Mouse (Mus musculus): ENCODE measurements around the gene Gm10490.
"Not testable (repeated sequence)": the region's sequence is repeated elsewhere in the genome, so short reads cannot be mapped to it uniquely, and the experiment has no call there.

Gene Gm10490

DNA sequence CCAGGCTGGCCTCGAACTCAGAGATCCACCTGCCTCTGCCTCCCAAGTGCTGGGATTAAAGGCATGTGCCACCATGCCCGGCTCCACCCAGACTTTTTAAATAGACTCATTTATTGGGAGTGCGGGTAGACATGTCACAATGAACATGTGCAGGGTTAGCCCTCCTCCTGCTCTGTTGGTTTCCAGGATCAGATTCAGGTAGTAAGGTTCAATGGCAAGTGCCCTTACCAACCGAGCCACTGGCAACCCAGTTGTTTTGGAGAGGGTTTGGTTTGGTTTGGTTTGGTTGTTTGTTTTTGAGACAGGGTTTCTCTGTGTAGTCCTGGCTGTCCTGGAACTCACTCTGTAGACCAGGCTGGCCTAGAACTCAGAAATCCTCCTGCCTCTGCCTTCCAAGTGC lies at the start of gene Gm10490:
Gm10490 (plus strand) TSS at position 301 of the 400 bp plus-strand sequence.
- not testable (repeated sequence) for DNase-seq

DNA sequence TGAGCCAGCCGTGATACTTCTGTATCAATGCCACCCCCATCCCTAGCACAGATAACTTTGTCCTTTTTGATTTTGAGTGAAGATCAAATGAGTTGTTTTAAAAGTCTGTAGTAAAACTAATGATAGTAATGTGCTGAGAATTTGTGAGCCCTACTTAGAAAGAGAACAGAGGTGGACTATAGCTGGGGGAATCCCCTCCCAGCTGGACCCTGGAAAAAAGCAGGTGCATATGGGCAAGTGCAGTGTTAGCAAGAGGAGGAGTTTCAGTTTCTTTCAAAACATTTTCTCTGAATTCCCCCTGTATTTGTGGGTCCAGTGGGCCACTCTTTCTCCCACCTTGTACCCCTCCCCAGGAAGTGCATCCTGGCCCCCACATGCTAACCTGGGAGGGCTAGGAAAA lies 46.2 kb upstream of the Gm10490 start:
- no peak for DNase-seq

DNA sequence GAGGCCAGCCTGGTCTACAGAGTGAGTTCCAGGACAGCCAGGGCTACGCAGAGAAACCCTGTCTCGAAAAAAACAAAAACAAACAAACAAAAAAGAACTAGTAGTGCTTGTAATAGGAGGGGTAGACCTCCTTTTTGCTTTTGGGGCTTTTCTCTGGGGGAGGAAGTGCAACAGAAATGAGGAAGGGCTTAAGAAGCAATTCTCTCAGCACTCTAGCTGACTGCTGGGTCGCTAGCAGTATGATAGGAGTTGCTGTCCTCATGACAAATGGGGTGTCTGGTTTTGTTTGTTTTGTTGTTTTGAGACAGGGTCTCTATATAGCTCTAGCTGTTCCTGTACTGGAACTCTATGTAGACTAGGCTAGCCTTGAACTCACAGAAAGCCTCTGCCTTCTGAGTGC lies 44.8 kb upstream of the Gm10490 start:
- no peak for DNase-seq

DNA sequence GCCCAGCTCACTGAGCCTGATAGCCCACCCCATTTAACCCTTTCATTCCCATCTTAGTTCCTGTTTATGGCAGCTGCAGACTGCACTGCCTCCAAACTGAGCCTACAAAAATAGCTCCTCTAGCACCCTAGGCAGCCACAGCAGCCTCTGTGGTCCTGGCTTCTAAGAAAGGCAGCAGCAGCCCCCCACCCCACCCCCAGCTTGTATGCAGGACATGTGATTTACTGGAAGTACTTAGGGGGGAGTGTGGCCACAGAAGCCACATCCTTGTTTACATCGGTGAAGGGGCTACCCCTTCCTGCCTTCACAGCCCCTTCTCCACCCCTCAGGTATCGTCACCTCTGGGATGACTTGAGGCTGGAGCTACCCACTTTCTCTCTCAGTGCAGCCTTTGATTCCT lies 44.0 kb upstream of the Gm10490 start:
- DNase-seq, result no peak

DNA sequence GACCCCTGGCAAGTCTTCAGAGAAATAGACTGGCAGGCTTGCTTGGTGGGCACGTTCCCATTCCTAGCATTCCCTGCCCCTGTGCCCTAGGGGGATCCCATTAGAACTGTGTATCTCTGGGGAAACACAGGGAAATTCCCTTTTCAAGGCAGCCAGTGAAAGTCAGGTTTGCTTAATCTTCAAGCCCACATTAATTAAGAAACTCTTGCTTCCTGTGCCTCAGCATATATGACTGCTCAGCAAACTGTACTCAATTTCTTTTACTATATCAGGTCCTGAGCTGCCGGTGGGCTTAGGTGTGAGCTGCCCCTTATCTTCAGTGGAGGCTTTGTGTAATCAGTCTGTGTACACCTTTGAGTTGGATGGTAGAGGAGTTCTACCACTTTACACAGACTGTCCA lies 43.6 kb upstream of the Gm10490 start:
- no peak for DNase-seq

DNA sequence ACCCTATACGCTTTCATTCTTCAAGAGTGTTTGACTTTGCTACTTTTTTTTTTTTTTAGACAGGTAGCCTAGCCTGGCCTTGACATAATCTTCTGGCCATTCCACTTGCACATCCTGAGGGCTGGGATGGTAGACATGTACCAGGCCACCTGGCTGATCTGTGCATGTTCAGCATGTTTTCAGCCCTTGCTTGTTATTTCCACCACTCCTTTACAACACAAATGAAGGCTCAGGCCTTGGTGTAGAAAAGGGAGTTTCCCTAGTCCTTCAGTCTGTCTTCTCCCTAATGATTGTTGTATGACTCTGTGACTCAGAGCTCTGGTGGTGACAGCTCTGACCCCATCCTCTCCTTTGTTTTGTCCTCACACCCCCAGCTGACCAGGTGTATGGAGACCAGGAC lies 42.2 kb upstream of the Gm10490 start:
- no peak for DNase-seq

DNA sequence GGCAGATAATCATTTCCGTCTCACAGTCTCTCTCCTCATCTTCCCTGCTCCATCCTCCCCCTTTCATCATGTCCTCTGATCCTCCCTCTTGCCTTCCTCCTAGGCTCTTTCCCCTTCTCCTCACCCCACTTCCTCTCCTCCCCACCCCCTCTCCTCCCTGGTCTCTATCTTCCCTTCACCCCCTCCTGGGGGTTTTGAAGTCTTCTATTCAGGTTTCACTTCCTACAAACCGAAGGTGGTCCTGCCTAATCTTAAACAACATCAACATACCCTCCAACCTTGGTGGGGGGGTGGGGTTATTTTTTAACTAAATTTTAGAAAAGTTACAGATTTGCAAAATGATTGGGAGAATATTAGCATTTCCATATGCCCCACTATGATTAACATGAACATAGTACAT lies 40.8 kb upstream of the Gm10490 start:
- no peak for DNase-seq

DNA sequence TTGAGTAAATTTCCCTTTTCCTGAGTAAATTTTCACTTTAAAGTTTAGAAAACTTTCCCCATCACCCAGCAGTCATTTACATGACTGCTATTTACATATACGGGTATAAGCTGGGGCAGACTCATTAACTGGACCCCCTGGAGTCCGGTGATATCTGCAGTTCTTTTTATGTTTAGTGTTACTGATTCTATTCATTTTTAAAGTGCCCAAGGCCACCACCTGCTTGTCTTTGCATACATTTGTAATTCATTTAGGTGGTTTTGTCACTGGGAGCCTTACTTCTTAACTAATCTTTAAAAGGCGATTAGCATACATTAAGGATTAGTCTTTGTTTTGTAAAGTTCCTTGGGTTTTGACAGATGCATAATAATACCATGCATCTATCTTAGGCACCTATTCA lies 39.5 kb upstream of the Gm10490 start:
- no peak for DNase-seq

DNA sequence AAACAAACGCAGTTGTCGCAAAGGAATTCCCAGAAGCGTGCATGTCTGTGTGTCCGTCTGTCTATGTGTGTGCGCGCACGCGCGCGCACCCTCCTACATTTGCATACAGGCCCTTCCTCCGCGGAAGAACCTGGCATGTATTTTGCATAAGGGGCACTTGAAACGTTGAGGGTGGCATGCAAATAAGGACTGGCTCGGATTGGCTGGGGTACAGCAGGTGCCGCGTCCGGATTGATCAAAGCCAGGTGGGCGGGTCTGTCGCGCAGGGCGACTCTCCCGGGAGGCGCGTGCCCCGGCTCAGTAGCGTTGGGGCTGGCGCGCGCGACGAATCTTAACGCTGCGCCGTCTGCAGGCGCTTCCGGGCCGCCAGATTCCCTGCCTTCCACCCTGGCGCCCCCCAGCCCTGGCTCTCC lies 31.3 kb upstream of the Gm10490 start, which contains the start of gene Pim2:
Pim2 (plus strand) TSS at position 256 of the 413 bp plus-strand sequence.
- DNase-seq, result peak; percentile 81

DNA sequence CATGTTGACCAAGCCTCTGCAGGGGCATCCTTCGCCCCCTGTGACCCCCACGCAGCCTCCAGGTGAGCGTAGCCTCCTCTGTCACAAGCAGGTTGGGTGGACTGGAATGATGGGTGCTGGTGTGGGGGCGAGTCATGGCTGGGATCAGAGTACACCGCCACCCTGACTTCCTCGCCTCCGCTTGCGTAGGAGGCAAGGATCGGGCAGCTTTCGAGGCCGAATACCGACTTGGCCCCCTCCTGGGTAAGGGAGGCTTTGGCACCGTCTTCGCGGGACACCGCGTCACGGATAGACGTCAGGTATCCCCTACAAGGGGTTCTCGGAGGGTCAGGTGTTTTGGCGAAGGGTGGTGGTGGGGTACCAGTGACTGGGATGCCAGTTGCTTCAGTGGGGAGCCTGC lies 30.8 kb upstream of the Gm10490 start:
- DNase-seq, result peak; percentile 44

DNA sequence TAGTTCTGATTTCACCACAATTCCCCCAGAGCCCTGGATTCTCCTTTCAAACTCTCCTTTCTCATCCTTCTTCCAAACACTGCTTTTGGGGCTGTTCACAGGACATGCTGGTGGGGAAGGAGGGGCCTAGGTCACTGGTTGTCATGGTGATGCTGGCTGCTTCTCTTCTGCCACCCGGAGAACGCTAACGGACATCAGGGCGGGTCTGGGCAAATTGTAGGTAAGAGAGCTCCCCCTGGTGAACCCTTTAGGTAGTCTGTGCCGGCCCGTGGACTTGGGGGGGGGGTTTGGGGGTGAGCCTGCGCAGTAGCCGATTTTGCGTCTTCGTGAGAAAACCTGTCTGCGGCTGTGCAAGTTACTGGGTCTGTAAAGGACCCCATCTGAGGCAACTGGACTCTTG lies 29.5 kb upstream of the Gm10490 start:
- DNase-seq, result peak; percentile 68

DNA sequence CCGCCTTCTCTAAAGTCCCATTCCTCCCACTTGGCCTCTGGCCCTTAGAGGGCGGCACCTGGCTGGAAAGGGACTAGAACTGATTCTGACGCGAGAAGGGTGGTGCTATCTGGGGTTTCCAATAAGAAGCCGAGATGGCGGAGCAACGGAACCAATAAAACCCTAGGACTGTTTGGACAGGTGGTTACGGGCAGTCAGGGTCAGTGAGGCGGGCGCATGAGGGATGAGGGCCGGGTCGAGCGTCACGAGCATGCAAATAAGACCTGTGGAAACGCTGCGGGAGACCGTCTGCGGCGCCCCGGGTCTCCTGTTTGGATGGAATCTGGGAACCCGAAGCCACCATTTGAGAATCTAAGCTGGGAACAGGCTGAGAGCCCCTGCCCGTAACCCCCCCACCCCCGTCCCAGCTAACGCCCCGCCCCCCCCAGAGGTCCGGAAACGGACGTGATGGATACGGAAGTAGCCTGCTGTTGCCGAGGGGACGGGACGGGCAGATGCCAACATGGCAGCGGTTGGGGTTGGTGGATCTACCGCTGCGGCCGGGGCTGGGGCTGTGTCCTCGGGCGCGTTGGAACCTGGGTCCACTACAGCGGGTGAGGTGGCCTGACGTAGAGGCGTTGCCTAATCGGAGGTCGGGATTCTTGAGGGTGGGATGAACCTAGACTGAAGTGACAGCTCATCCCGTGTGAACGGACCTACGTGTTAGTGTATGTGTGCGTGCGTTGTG lies 25.3 kb upstream of the Gm10490 start, which contains the start of gene Slc35a2:
Slc35a2 (plus strand) TSS at position 188 of the 727 bp plus-strand sequence.
- peak; percentile 79 for DNase-seq

DNA sequence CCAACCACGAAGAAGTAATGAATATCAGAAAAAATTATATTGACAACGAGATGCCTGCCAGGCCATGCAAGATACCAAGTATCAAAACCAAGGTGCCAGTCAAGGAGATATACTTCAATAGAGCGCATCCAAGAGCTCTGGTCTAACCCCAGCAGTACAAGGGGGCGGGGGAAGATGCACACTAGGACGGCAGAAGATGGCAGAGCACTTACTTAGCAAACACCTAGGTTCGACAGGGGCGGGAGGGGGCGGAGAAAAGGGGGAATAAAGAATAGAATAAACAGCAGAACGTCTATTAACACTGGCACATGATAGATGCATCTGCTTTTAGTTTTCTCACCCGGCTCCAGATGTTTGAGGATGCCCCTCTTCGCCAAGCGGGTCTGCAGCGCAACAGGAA lies 11.1 kb upstream of the Gm10490 start:
- no peak for DNase-seq

DNA sequence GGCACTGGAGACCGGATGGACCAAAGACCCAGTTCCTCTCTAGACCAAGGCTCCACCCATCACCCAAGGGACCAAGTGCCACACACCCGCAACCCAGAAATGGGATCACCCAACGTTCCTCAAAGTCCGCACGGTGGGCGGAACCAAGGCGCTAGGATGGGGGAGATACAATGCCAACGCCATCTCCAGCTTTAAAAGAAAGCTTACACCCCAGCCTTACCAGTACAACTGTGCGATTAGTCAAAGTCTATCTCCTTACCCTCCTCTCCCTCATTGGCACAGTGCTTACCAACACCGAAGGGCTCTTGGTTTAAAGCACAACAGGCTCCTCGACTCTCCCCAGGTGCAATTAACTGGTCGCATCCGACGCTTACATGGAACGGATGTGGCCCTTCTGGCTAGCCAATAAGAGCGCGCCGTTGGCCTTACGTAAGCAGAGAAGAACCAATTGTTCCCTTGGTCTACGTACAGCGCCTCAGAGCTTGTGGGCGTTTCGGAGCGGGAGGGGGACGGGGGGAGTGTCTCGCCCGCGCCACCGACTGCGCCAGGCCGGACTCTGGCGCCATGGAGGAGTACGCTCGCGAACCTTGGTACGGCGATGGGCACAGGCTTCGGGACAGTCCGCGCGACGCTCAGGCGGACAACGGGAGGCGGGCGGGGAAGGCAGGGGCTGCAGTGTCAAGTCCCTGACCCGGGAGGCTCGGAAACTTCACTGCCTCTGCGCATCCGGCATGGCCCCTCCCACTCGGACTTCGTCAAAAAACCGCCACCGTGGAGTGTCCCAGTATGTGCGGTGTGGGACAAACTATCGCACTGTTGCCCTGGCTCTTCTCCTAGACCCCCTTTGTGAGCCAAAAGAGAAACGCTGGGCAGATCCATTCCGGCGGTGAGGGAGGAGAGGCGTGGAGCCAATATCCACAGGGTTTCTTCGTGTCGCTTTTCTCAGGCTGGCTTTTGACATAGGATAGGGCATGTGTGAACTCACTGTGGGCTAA lies 10.2 kb upstream of the Gm10490 start, which contains the start of the genes Pqbp1 and Timm17b:
Pqbp1 (minus strand) TSS at position 390 of the 995 bp plus-strand sequence.
Timm17b (plus strand) TSS at position 478 of the 995 bp plus-strand sequence.
- peak; percentile 78 for DNase-seq

DNA sequence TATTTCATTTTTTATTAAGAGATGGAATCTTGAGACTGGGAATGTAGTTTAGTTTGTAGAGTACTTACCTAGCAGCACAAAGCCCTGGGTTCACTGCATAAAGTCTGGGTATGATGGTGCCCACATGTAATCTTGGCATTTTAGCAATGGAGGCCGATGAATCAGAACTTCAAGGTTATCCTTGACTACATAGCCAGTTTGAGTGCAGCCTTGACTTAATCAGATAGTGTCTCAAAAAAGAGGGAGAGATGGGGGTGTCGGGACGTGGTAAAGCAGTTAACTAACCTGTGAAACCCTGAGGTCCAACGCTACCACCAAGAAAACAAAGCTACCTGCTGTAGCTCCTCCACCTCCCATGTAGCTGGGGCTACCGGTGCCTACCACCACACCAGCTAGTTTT lies 4.9 kb upstream of the Gm10490 start:
- no peak for DNase-seq

DNA sequence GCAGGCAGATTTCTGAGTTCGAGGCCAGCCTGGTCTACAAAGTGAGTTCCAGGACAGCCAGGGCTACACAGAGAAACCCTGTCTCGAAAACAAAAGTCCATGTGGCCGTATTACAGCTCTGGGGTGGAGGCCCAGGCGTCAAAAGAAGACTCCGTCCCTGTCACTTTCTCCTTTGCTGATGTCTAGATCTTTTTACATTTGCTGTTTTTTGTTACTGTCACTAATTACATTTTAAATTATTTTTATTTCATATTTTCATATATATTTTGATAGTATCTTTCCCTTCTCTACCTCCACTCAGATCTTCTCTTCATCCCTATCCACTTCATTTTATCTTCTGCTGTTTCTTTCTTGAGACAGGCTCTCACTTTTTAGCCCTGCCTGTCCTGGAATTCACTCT lies 1.6 kb upstream of the Gm10490 start, which contains the start of gene Gm10491:
Gm10491 (minus strand) TSS at position 101 of the 400 bp plus-strand sequence.
- no peak for DNase-seq

DNA sequence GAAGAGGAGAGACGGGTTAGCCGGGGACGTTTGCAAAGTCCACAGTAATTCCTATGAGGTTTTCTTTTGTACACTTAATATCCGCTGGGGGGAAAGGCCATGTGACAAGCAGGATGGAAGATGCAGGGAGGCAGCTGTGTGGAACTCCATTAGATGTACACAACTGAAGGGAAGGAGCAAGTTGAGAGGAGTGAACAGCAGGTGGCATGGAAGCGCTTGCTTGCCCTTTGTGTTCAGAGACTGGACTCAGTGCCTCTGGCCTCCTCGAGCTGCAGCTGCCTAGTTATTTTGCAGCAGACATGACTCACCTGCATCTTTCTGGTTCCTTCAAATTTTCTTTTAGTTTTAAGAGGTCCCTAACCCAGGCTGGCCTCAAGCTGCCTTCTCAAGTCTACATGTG lies 1.1 kb downstream of the Gm10490 start:
- no peak for DNase-seq

DNA sequence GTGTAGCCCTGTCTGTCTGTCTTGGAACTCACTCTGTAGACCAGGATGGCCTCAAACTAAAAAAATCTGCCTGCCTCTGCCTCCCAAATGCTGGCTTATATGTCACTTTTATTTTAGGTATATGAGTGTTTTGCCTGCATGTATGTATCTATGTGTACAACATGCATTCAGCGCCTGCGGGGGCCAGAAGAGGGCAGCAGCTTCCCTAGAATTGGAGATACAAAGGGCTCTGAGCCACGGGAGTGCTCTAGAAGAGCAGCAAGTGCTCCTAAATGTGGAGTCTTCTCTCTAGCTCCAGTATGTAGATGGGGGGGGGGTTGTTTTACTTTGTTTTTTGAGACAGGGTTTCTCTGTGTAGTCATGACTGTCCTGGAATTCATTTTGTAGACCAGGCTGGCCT lies 6.3 kb downstream of the Gm10490 start:
- not testable (repeated sequence) for DNase-seq

DNA sequence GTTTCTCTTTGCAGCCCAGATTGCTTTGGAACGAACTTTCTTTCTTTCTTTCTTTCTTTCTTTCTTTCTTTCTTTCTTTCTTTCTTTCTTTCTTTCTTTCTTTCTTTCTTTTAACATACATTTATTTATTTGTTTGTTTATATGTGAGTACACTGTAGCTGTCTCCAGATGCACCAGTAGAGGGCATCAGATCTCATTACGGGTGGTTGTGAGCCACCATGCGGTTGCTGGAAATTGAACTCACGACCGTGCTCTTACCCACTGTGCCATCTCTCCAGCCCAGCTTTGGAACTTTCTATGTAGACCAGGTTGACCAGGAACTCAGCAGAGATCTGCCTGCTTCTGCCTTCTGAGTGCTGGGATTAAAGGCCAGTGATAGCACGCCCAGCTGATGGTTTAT lies 8.6 kb downstream of the Gm10490 start:
- DNase-seq, result not testable (repeated sequence)

DNA sequence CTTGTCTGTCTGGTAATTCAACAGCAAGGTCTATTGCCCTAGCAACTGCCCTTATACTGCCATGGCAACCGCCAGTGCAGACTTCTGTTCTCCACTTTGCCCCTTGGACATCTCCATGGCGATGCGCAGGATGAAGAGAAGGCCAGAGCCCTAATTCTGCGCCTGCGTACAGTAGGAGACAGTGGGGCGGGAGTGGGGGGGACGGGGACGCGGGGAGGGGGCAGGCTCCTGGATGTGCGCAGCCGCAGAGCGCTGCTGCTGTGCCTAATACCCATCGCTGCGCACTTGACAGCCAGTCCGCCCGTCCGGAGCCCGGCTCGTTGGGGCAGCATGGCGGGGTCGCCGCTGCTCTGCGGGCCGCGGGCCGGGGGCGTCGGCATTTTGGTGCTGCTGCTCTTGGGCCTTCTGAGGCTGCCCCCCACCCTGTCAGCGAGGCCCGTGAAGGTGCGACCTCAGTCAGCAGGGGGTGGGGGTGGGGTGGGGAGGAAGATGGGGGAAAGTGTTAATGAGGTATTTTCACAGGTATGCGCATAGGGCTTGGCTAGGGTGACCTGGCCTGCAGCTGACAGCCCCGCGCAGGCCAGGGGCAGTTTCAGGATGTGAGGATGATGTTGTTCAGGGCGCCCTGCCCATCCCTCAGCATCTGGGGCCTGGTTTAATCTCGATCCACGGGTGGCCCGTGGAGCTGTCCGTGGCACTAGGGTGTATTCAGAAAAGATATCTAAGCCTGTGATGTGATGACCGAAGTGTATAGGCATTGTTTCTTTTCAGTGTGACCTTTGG lies 10.4 kb downstream of the Gm10490 start, which contains the start of gene Pcsk1n:
Pcsk1n (plus strand) TSS at position 222 of the 783 bp plus-strand sequence.
- peak; percentile 56 for DNase-seq

DNA sequence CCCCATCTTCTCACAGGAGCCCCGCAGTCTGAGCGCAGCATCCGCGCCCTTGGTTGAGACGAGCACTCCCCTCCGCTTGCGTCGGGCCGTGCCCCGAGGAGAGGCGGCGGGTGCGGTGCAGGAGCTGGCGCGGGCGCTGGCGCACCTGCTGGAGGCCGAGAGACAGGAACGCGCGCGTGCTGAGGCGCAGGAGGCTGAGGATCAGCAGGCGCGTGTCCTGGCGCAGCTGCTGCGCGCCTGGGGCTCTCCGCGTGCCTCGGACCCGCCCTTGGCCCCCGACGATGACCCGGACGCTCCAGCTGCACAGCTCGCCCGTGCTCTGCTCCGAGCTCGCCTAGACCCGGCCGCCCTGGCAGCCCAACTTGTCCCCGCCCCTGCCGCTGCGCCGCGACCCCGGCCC lies 12.7 kb downstream of the Gm10490 start:
- DNase-seq, result no peak

DNA sequence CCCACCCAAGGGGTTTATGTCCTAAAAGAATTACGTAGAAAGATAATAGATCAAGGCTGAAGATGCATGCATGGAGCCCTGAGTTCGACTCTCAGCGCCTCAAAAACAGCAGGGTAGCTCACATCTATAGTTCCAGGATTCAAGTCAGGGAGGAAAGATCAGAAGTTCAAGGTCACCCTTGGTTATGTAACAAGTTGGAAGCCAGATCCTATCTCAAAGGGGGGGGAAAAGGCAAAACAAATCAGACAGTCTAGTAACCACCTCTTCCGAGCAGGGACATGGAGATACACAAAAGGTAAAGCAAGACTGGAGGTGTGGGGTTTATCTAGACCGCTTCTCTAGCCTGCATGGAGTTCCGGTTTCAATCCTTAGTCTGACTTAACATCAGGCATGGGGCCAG lies 16.9 kb downstream of the Gm10490 start:
- DNase-seq, result no peak

Measured in cerebellum, adult 8-10 months (tissue).